Mouse (Mus musculus): ENCODE measurements around the gene Mrgpra1. TPM values are rescaled to one million over a fixed set of nuclear protein-coding genes. Genes with fewer than 3 reads are reported as not detected.

Mrgpra1 gene
- total and polyA plus RNA-seq, 3 experiments = not detected

Other genes starting within 250 kb of the Mrgpra1 start
- 1.6 and 1.9 TPM in 2 replicates for gene Ptpn5, start 220.6 kb downstream of the Mrgpra1 start, total RNA-seq (2012; rRNA removed)
- gene Ptpn5, start 220.6 kb downstream of the Mrgpra1 start, total RNA-seq (2014; rRNA removed) = 0.90 TPM in 2 replicates
- 3.0 and 3.4 TPM in 2 replicates for gene Ptpn5, start 220.6 kb downstream of the Mrgpra1 start, polyA plus RNA-seq (2012; ENCODE audit: insufficient read length, low read depth)
- not detected in 2 replicates for gene Mrgpra6, start 149.3 kb downstream of the Mrgpra1 start, total RNA-seq (2012; rRNA removed)
- not detected in 2 replicates for gene Mrgpra6, start 149.3 kb downstream of the Mrgpra1 start, total RNA-seq (2014; rRNA removed)
- gene Mrgpra6, start 149.3 kb downstream of the Mrgpra1 start, polyA plus RNA-seq (2012; ENCODE audit: insufficient read length, low read depth) = not detected in 2 replicates
- not detected in 2 replicates for gene Mrgpra9, start 101.4 kb downstream of the Mrgpra1 start, total RNA-seq (2012; rRNA removed)
- gene Mrgpra9, start 101.4 kb downstream of the Mrgpra1 start, total RNA-seq (2014; rRNA removed) = not detected in 2 replicates
- 0.26 TPM in 1 of 2 replicates, not detected in the other for gene Mrgpra9, start 101.4 kb downstream of the Mrgpra1 start, polyA plus RNA-seq (2012; ENCODE audit: insufficient read length, low read depth)
- gene Mrgpra2a, start 97.9 kb upstream of the Mrgpra1 start, total RNA-seq (2012; rRNA removed) = not detected in 2 replicates
- not detected in 2 replicates for gene Mrgpra2a, start 97.9 kb upstream of the Mrgpra1 start, total RNA-seq (2014; rRNA removed)
- gene Mrgpra2a, start 97.9 kb upstream of the Mrgpra1 start, polyA plus RNA-seq (2012; ENCODE audit: insufficient read length, low read depth) = not detected in 2 replicates
- not detected in 2 replicates for gene Mrgpra2b, start 174.6 kb upstream of the Mrgpra1 start, total RNA-seq (2012; rRNA removed)
- not detected in 2 replicates for gene Mrgpra2b, start 174.6 kb upstream of the Mrgpra1 start, total RNA-seq (2014; rRNA removed)
- gene Mrgpra2b, start 174.6 kb upstream of the Mrgpra1 start, polyA plus RNA-seq (2012; ENCODE audit: insufficient read length, low read depth) = not detected in 2 replicates
- gene Mrgpra3, start 247.1 kb upstream of the Mrgpra1 start, total RNA-seq (2012; rRNA removed) = not detected in 2 replicates
- not detected in 2 replicates for gene Mrgpra3, start 247.1 kb upstream of the Mrgpra1 start, total RNA-seq (2014; rRNA removed)
- 0.31 TPM in 1 of 2 replicates, not detected in the other for gene Mrgpra3, start 247.1 kb upstream of the Mrgpra1 start, polyA plus RNA-seq (2012; ENCODE audit: insufficient read length, low read depth)

Measured in CH12.LX (cell line).